Mouse (Mus musculus): ENCODE measurements around the gene Lyrm4. TPM values are rescaled to one million over a fixed set of nuclear protein-coding genes. Genes with fewer than 3 reads are reported as not detected.
A peak's percentile ranks its signal among the peaks of the same experiment; 100 is the strongest.

Lyrm4 gene
- polyA plus RNA-seq, 1 experiment: 2.6 TPM

GRCm38 (mm10) chr13:36129360-36130054 is 12.2 kb upstream of the Lyrm4 start:
- no peak overlapping the region for H3K27ac ChIP-seq (ENCODE audit: insufficient read depth, low read depth, low read length)
- H3K4me3 ChIP-seq (ENCODE audit: low read depth, low read length): no peak overlapping the region
- WGBS: 87% methylated on average over 2 of the region's 2 CpGs
- H3K36me3 ChIP-seq (ENCODE audit: control insufficient read depth, insufficient read depth, low read length): peaks cover 4% of the 10 kb centered on the region
- TF ChIP-seq CTCF (IDR thresholded peaks at IDR 0.05; ENCODE audit: extremely low read depth, insufficient read length, insufficient replicate concordance, low read depth, low read length) (no peak), POLR2A (IDR thresholded peaks at IDR 0.05; ENCODE audit: low read depth, low read length) (no peak)
- peaks cover 2% of the 10 kb centered on the region; the same call in 1 of the 2 replicates for H3K4me1 ChIP-seq (ENCODE audit: control insufficient read depth, insufficient read depth, insufficient read length, low read length)
- H3K27me3 ChIP-seq (ENCODE audit: control insufficient read depth, insufficient read depth, low read length): no peaks in the 10 kb centered on the region

DNA sequence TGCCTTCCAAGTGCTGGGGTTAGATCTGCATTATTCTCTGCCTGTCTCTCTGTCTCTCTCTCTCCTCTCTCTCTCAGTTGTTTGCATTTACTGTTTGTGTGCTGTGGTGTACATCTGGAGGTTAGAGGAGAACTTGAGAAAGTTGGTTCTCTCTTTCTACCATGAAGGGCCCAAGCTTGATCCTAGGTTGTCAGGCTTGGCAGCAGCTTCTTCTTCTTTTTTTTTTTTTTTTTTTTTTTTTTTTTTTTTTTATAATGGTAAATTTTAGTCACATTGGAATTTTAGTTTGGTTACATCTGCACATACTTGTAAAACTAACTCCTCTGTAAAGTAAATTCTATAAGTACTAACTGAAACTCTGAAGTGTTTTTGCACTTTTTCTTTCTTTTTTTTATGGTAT is 3.3 kb upstream of the Lyrm4 start:
- Histone ChIP-seq H3K36me3 (ENCODE audit: control insufficient read depth, insufficient read depth, low read length) (no peaks in the 10 kb centered on the region), H3K4me1 (ENCODE audit: control insufficient read depth, insufficient read depth, insufficient read length, low read length) (no peaks in the 10 kb centered on the region), H3K4me3 (ENCODE audit: low read depth, low read length) (no peak overlapping the region), H3K27me3 (ENCODE audit: control insufficient read depth, insufficient read depth, low read length) (no peaks in the 10 kb centered on the region), H3K27ac (ENCODE audit: insufficient read depth, low read depth, low read length) (no peak overlapping the region)
- TF ChIP-seq CTCF (IDR thresholded peaks at IDR 0.05; ENCODE audit: extremely low read depth, insufficient read length, insufficient replicate concordance, low read depth, low read length) (no peak), POLR2A (IDR thresholded peaks at IDR 0.05; ENCODE audit: low read depth, low read length) (no peak)

GRCm38 (mm10) chr13:36119684-36120083 is 2.4 kb upstream of the Lyrm4 start:
- Histone ChIP-seq H3K27ac (ENCODE audit: insufficient read depth, low read depth, low read length) (no peak overlapping the region), H3K27me3 (ENCODE audit: control insufficient read depth, insufficient read depth, low read length) (no peaks in the 10 kb centered on the region), H3K4me3 (ENCODE audit: low read depth, low read length) (no peak overlapping the region), H3K36me3 (ENCODE audit: control insufficient read depth, insufficient read depth, low read length) (no peaks in the 10 kb centered on the region), H3K4me1 (ENCODE audit: control insufficient read depth, insufficient read depth, insufficient read length, low read length) (no peaks in the 10 kb centered on the region)
- TF ChIP-seq CTCF (IDR thresholded peaks at IDR 0.05; ENCODE audit: extremely low read depth, insufficient read length, insufficient replicate concordance, low read depth, low read length) (no peak), POLR2A (IDR thresholded peaks at IDR 0.05; ENCODE audit: low read depth, low read length) (no peak)
- 73% methylated on average over 4 of the region's 4 CpGs for WGBS

DNA sequence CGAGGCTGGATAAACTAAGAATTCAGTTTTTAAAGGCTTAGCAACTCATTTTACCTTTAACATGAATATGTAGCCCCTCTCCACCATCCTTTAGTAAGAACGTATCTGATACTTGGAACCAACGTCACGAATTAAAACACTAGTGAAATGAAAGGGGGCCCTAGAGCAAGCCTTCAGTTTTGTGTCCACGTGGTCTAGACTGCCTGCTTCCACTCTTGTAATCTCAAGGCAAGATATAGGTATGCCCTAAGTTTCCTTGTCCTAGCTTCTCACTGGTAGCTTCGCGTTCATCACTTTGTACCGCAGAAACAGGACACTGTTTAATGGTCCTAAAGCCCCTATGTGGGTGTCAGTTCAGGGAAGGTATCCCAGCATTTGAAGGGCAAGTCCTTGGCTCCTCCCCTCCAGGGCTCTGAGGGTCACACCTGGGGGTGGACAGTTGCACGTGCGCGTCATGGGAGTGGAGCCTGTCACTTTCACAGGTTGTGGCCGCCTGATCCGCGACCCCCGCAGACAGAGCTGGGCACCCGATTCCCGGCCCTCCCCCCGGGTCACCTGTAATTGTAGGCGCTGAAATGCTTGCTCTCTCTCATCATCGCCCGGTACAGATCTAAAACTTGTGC is 695 bp downstream of the Lyrm4 start:
- 6% methylated on average over 21 of the region's 21 CpGs for WGBS
- no peak overlapping the region for H3K27ac ChIP-seq (ENCODE audit: insufficient read depth, low read depth, low read length)

GRCm38 (mm10) chr13:36113181-36113580 is 4.1 kb downstream of the Lyrm4 start:
- Histone ChIP-seq H3K4me1 (ENCODE audit: control insufficient read depth, insufficient read depth, insufficient read length, low read length) (no peaks in the 10 kb centered on the region), H3K4me3 (ENCODE audit: low read depth, low read length) (no peak overlapping the region), H3K27ac (ENCODE audit: insufficient read depth, low read depth, low read length) (no peak overlapping the region), H3K27me3 (ENCODE audit: control insufficient read depth, insufficient read depth, low read length) (no peaks in the 10 kb centered on the region), H3K36me3 (ENCODE audit: control insufficient read depth, insufficient read depth, low read length) (no peaks in the 10 kb centered on the region)
- TF ChIP-seq CTCF (IDR thresholded peaks at IDR 0.05; ENCODE audit: extremely low read depth, insufficient read length, insufficient replicate concordance, low read depth, low read length) (no peak), POLR2A (IDR thresholded peaks at IDR 0.05; ENCODE audit: low read depth, low read length) (no peak)
- WGBS: 93% methylated on average over 5 of the region's 5 CpGs

More for the DNA sequence above, 695 bp downstream of the Lyrm4 start:
- H3K4me1 ChIP-seq (ENCODE audit: control insufficient read depth, insufficient read depth, insufficient read length, low read length): no peaks in the 10 kb centered on the region
- no peaks in the 10 kb centered on the region for H3K27me3 ChIP-seq (ENCODE audit: control insufficient read depth, insufficient read depth, low read length)
- TF ChIP-seq POLR2A (IDR thresholded peaks at IDR 0.05; ENCODE audit: low read depth, low read length): no peak
- TF ChIP-seq CTCF (IDR thresholded peaks at IDR 0.05; ENCODE audit: extremely low read depth, insufficient read length, insufficient replicate concordance, low read depth, low read length): no peak
- peak overlapping the region; percentile 84 for H3K4me3 ChIP-seq (ENCODE audit: low read depth, low read length)
- H3K36me3 ChIP-seq (ENCODE audit: control insufficient read depth, insufficient read depth, low read length): no peaks in the 10 kb centered on the region

DNA sequence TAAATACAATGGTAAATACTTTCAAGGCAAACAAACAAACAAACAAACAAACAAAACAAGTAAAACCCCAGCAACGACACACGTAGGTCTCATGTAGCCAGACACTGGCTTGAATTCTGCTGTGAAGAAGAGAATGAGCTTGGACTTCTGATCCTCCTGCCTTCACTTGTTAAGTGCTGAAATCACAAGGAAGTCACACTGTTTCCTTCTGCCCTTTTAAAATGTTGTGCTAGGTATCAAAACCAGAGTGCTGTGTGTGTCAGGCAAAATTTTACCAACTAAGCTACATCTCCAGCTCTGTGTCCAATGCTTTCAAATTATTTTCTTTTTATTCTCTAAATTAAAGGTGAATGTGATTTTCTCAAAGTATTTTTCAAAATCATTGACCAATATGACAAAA is 6.0 kb downstream of the Lyrm4 start:
- Histone ChIP-seq H3K27ac (ENCODE audit: insufficient read depth, low read depth, low read length) (no peak overlapping the region), H3K27me3 (ENCODE audit: control insufficient read depth, insufficient read depth, low read length) (no peaks in the 10 kb centered on the region), H3K36me3 (ENCODE audit: control insufficient read depth, insufficient read depth, low read length) (no peaks in the 10 kb centered on the region), H3K4me1 (ENCODE audit: control insufficient read depth, insufficient read depth, insufficient read length, low read length) (no peaks in the 10 kb centered on the region), H3K4me3 (ENCODE audit: low read depth, low read length) (no peak overlapping the region)
- WGBS: 95% methylated on average over 2 of the region's 2 CpGs
- TF ChIP-seq CTCF (IDR thresholded peaks at IDR 0.05; ENCODE audit: extremely low read depth, insufficient read length, insufficient replicate concordance, low read depth, low read length) (no peak), POLR2A (IDR thresholded peaks at IDR 0.05; ENCODE audit: low read depth, low read length) (no peak)

DNA sequence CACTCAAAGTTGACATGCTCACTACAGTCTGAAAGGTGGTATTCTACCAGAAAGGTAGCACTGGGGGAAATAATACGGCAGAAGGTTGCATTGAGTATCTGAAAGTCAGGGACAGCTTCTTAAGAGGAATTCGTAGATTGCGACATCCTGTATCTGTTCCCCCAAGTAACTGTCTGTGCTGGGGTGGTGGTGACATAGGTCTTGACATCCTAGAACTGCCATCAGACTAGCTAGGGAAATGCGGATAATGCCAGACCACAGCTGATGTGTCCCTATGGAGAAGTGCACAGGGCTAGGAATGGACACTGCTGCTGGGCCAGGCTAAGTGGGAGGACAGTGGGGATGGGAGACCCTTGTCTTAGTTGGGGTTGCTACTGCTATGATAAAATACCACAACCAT is 8.8 kb downstream of the Lyrm4 start:
- WGBS: 96% methylated on average over 4 of the region's 4 CpGs
- Histone ChIP-seq H3K36me3 (ENCODE audit: control insufficient read depth, insufficient read depth, low read length) (no peaks in the 10 kb centered on the region), H3K4me3 (ENCODE audit: low read depth, low read length) (no peak overlapping the region), H3K27me3 (ENCODE audit: control insufficient read depth, insufficient read depth, low read length) (no peaks in the 10 kb centered on the region), H3K4me1 (ENCODE audit: control insufficient read depth, insufficient read depth, insufficient read length, low read length) (no peaks in the 10 kb centered on the region), H3K27ac (ENCODE audit: insufficient read depth, low read depth, low read length) (no peak overlapping the region)
- TF ChIP-seq POLR2A (IDR thresholded peaks at IDR 0.05; ENCODE audit: low read depth, low read length) (no peak), CTCF (IDR thresholded peaks at IDR 0.05; ENCODE audit: extremely low read depth, insufficient read length, insufficient replicate concordance, low read depth, low read length) (no peak)
